Comparison of ENCODE assay signal across 23 mouse cellular contexts in genomic region chr11:100457711-100458110, GRCm38 (mm10). TPM values are rescaled to one million over a fixed set of nuclear protein-coding genes. Genes with fewer than 3 reads are reported as not detected.
DNase-seq lines count a peak whose midpoint lies in the region; ATAC-seq and TF ChIP-seq lines count a peak whose summit lies in the region.
"Had no signal": no experiment of that assay in that cellular context is flagged by ENCODE, and none has a peak within 500 bp of the region (broad histone marks: within the 10 kb centered on the region; RNA-seq: fewer than 3 reads in every experiment).

No protein-coding gene starts in this region.

- TF ChIP-seq CTCF in lung, embryonic 14.5 days (IDR thresholded peaks at IDR 0.05; ENCODE audit: low read depth): no peak

- H3K9ac ChIP-seq in lung, embryonic 14.5 days: no peak overlapping the region
- no peak overlapping the region for H3K9ac ChIP-seq in lung, embryonic 16.5 days (ENCODE audit: low read length)
- no peak overlapping the region for H3K9ac ChIP-seq in intestine, embryonic 15.5 days
- H3K9ac ChIP-seq: embryonic facial prominence, embryonic 13.5 days; embryonic facial prominence, embryonic 15.5 days; forebrain, embryonic 12.5 days had no signal

- no peaks in the 10 kb centered on the region for H3K9me3 ChIP-seq in lung, embryonic 14.5 days (ENCODE audit: low read depth, low read length)
- no peaks in the 10 kb centered on the region for H3K9me3 ChIP-seq in lung, embryonic 16.5 days (ENCODE audit: control insufficient read depth, low read length)
- no peaks in the 10 kb centered on the region for H3K9me3 ChIP-seq in intestine, embryonic 15.5 days
- H3K9me3 ChIP-seq: embryonic facial prominence, embryonic 13.5 days; embryonic facial prominence, embryonic 15.5 days; forebrain, embryonic 10.5 days; forebrain, embryonic 12.5 days had no signal

- ATAC-seq in lung, embryonic 14.5 days (ENCODE audit: insufficient read depth): no peak
- 0 out of 2 replicates have a peak, but pooled peaks have one; percentile 52 for ATAC-seq in lung, embryonic 16.5 days (ENCODE audit: low read depth)
- no peak for ATAC-seq in intestine, embryonic 15.5 days
- ATAC-seq: forebrain, embryonic 14.5 days; forebrain, embryonic 16.5 days had no signal

- 0 out of 2 replicates have a peak overlapping the region, but pooled peaks have one; percentile 12 for H3K27ac ChIP-seq in lung, embryonic 14.5 days (ENCODE audit: low read depth)
- peak overlapping the region; percentile 56 for H3K27ac ChIP-seq in lung, embryonic 16.5 days (ENCODE audit: low read length)
- no peak overlapping the region for H3K27ac ChIP-seq in intestine, embryonic 15.5 days
- H3K27ac ChIP-seq: embryonic facial prominence, embryonic 13.5 days; embryonic facial prominence, embryonic 15.5 days; forebrain, embryonic 10.5 days; forebrain, embryonic 12.5 days had no signal

- peaks cover 32% of the 10 kb centered on the region for H3K36me3 ChIP-seq in lung, embryonic 14.5 days (ENCODE audit: insufficient read depth)
- peaks cover 10% of the 10 kb centered on the region for H3K36me3 ChIP-seq in lung, embryonic 16.5 days (ENCODE audit: control insufficient read depth, insufficient read depth, low read length)
- peaks cover 4% of the 10 kb centered on the region; the same call in 1 of the 2 replicates for H3K36me3 ChIP-seq in intestine, embryonic 15.5 days

- H3K4me2 ChIP-seq in lung, embryonic 14.5 days: no peak overlapping the region
- H3K4me2 ChIP-seq in lung, embryonic 16.5 days (ENCODE audit: low read depth, low read length): no peak overlapping the region
- no peak overlapping the region for H3K4me2 ChIP-seq in intestine, embryonic 15.5 days (replicated peaks)
- H3K4me2 ChIP-seq: embryonic facial prominence, embryonic 13.5 days; embryonic facial prominence, embryonic 15.5 days; forebrain, embryonic 12.5 days had no signal

- H3K27me3 ChIP-seq in lung, embryonic 14.5 days (ENCODE audit: insufficient read depth, low read length): no peaks in the 10 kb centered on the region
- H3K27me3 ChIP-seq in lung, embryonic 16.5 days (ENCODE audit: control insufficient read depth, insufficient read depth, low read depth, low read length): no peaks in the 10 kb centered on the region
- H3K27me3 ChIP-seq in intestine, embryonic 15.5 days (replicated peaks): no peaks in the 10 kb centered on the region
- H3K27me3 ChIP-seq: embryonic facial prominence, embryonic 13.5 days; embryonic facial prominence, embryonic 15.5 days; forebrain, embryonic 12.5 days had no signal

- H3K4me1 ChIP-seq in lung, embryonic 14.5 days (ENCODE audit: insufficient read depth): no peaks in the 10 kb centered on the region
- peaks cover 3% of the 10 kb centered on the region; the same call in 1 of the 2 replicates for H3K4me1 ChIP-seq in lung, embryonic 16.5 days (replicated peaks; ENCODE audit: control insufficient read depth, insufficient read depth, low read length)
- no peaks in the 10 kb centered on the region for H3K4me1 ChIP-seq in intestine, embryonic 15.5 days (replicated peaks)
- H3K4me1 ChIP-seq: embryonic facial prominence, embryonic 13.5 days; embryonic facial prominence, embryonic 15.5 days; forebrain, embryonic 10.5 days; forebrain, embryonic 12.5 days had no signal

- WGBS in lung, embryonic 14.5 days: 65% methylated on average over 5 of the region's 5 CpGs
- WGBS in lung, embryonic 16.5 days: 54% methylated on average over 5 of the region's 5 CpGs
- 82% methylated on average over 5 of the region's 5 CpGs for WGBS in intestine, embryonic 15.5 days

- H3K4me3 ChIP-seq in lung, embryonic 14.5 days (ENCODE audit: low read depth, low read length): no peak overlapping the region
- no peak overlapping the region for H3K4me3 ChIP-seq in lung, embryonic 16.5 days (ENCODE audit: low read length)
- H3K4me3 ChIP-seq in intestine, embryonic 15.5 days (replicated peaks): no peak overlapping the region
- H3K4me3 ChIP-seq: embryonic facial prominence, embryonic 13.5 days; embryonic facial prominence, embryonic 15.5 days; erythroblast, embryonic 14.5 days; forebrain, embryonic 10.5 days; forebrain, embryonic 12.5 days had no signal

- no peak for DNase-seq in lung, embryonic 14.5 days
- DNase-seq in lung, postnatal 36 days: no peak
- DNase-seq in lung, adult 18-20 months: no peak
- DNase-seq in A20 (ENCODE audit: low read depth, low spot score): peak; percentile 55
- DNase-seq: adrenal gland, adult 2 months; adrenal gland, postnatal 10 days; adrenal gland, postnatal 25 days; cerebellum, adult 11 months; cerebellum, adult 18-20 months; cerebellum, adult 8-10 months; cerebellum, adult 9-11 months; cerebellum, postnatal 14 days; cerebellum, postnatal 36 days; embryo, embryonic 11 days had no signal

RNA-seq across cellular contexts. Expression of gene Klhl11, which starts 14.8 kb away (rescaled TPM):
- 10.9 and 12.3 TPM in 2 replicates for polyA plus RNA-seq in lung, embryonic 14.5 days (2014; fragmentation: Nextera tagmentation; extraction: Ambion mirVana)
- 8.3 and 8.4 TPM in 2 replicates for polyA plus RNA-seq in lung, embryonic 16.5 days (2015; fragmentation: Nextera tagmentation; extraction: Ambion mirVana)
- 5.7 and 5.9 TPM in 2 replicates for polyA plus RNA-seq in intestine, embryonic 15.5 days (2015; fragmentation: Nextera tagmentation; extraction: Ambion mirVana)

RNA-seq across cellular contexts. Expression of gene Klhl10, which starts 16.0 kb away (rescaled TPM):
- 0.24 and 0.58 TPM in 2 replicates for polyA plus RNA-seq in lung, embryonic 14.5 days (2014; fragmentation: Nextera tagmentation; extraction: Ambion mirVana)
- 0.60 and 0.73 TPM in 2 replicates for polyA plus RNA-seq in lung, embryonic 16.5 days (2015; fragmentation: Nextera tagmentation; extraction: Ambion mirVana)
- polyA plus RNA-seq in intestine, embryonic 15.5 days (2015; fragmentation: Nextera tagmentation; extraction: Ambion mirVana): 0.35 and 0.47 TPM in 2 replicates
- polyA plus RNA-seq: erythroblast, embryonic 14.5 days had no signal

RNA-seq across cellular contexts. Expression of gene Nt5c3b, which starts 16.1 kb away (rescaled TPM):
- 127 and 136 TPM in 2 replicates for polyA plus RNA-seq in lung, embryonic 14.5 days (2014; fragmentation: Nextera tagmentation; extraction: Ambion mirVana)
- polyA plus RNA-seq in lung, embryonic 16.5 days (2015; fragmentation: Nextera tagmentation; extraction: Ambion mirVana): 126 and 129 TPM in 2 replicates
- 94.2 and 100 TPM in 2 replicates for polyA plus RNA-seq in intestine, embryonic 15.5 days (2015; fragmentation: Nextera tagmentation; extraction: Ambion mirVana)

RNA-seq across cellular contexts. Expression of gene Fkbp10, which starts 42.2 kb away (rescaled TPM):
- polyA plus RNA-seq in lung, embryonic 14.5 days (2014; fragmentation: Nextera tagmentation; extraction: Ambion mirVana): 135 and 146 TPM in 2 replicates
- 148 and 152 TPM in 2 replicates for polyA plus RNA-seq in lung, embryonic 16.5 days (2015; fragmentation: Nextera tagmentation; extraction: Ambion mirVana)
- 84.2 and 86.6 TPM in 2 replicates for polyA plus RNA-seq in intestine, embryonic 15.5 days (2015; fragmentation: Nextera tagmentation; extraction: Ambion mirVana)

RNA-seq across cellular contexts. Expression of gene P3h4, which starts 43.1 kb away (rescaled TPM):
- 64.5 and 67.3 TPM in 2 replicates for polyA plus RNA-seq in lung, embryonic 14.5 days (2014; fragmentation: Nextera tagmentation; extraction: Ambion mirVana)
- polyA plus RNA-seq in lung, embryonic 16.5 days (2015; fragmentation: Nextera tagmentation; extraction: Ambion mirVana): 68.3 and 68.8 TPM in 2 replicates
- polyA plus RNA-seq in intestine, embryonic 15.5 days (2015; fragmentation: Nextera tagmentation; extraction: Ambion mirVana): 44.1 and 45.4 TPM in 2 replicates
- polyA plus RNA-seq: erythroblast, embryonic 14.5 days had no signal
